Mouse (Mus musculus) cerebellum, postnatal 4 days (tissue): ENCODE measurements at regions not wholly inside any gene's neighbourhood (a gene's known extent, or its start where the extent isn't known, plus 50 kb on each side); places are given as distances from the start of the nearest gene placed in this dataset.

Experiments
- DNase-seq, 2 experiments: peaks; one replicate each; pipeline ENCODE4 v3.0.0; 2022; ENCODE audit warnings: low spot score in 2 of 2, mixed read lengths in 1 of 2

DNA sequence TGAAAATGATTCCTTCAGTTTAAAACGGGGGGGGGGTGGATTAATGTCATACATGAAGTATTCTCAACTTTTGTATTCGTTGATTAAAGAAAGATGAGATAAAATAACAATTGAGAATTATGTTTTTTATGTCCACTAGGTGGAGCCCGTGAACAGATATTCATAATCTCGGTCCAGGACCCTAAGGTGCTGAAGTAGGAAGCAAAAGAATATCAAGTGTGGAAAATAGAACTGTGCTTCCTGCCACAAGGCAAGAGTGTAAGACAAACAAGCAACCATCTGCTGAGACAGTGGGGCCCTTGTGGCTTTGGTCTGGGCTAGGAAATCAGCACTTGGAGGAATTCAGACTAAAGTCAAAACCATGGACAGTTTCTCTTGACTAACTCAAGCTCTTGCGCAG lies 50.9 kb upstream of the Kap start:
- peak in 1 of 2 experiments; percentile 1 for DNase-seq

DNA sequence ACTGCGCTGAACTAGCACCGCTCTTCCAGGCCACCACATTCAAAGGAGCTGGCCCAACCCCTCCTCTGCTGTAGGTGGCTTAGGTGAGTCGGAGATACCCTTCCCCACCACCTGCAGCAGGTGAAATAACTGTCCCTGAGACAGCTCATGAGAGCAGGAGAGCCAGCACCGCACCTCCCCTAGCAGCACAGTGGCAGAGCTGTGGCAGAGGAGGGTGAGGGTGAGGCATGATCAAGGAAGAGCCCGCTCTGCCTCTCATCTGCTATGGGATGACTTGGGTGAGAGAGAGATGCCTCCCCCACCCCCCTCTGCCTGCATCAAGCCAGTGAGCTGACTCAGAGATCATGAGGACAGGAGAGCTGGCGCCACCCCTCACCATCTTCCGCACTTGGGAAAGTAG lies 81.1 kb upstream of the Kap start:
- no peak for DNase-seq

DNA sequence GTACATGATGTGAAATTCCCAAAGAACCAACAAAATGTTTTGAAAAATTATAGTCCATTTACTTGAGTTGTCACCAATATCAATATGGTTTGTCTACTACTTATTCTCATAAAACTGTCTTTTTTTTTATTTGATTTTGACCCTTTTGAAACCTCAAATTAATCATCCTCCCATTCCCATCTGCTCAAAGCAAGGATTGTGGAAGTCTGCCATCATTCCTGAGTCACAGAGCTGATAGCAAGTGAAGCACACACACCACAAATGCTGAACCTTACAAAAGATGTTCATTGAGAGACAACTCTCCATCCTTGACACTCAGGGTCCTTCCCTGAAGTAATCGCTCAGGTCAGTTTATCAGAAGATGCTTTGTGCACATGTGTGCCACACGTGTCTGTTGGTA lies 82.1 kb upstream of the Kap start:
- DNase-seq: no peak

DNA sequence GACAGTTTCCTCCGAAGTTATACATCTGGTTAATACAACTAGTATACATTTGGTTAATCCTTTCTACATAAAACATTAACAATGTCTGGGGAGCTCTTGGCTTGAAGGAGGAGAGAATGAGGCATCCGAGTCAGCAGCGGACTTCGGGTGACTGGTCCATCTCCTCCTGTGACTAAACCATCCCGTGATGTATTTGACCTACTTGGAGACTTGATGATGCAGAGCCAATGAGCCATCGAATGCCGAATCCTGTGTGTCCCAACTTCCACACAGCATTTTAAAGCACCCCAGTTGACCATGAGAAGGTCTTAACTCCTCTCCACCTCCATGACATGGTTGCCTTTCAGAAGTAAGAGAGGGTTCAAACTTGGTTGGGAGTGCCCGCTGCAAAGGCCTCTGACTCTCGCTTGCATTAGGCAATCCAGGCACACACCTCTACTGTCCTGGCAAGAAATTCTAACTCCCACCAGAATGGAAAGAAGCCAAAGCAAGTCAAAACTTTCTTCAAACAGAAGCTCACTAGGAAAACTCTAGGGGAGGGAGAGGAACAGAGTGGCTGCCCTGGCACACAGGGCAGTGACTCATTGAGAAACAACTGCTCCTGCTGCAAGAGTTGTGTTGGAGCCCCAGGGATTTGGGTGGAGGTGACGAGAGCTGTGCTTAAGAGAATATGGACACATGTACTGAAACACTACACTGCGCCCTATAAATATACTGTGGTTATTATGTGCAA lies 75.4 kb upstream of the Etv6 start:
- no peak for DNase-seq

DNA sequence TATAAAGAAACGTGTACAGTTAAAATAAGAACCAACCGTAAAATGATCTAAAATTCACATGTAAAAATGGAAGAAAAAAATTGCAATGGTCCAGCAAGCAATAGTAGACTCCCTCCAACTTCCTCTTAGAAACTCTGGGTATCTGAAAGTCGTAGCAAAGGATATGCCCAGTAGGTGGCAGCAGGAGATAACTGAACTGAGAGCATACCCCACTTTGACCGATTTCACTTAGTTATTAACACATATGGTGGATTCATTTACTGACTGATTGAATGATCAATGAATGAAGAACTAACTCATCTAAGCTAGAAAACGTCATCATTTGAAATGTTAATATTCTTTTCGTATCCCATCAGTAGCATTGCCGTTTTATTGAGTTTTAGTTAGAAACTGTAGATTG lies 74.8 kb upstream of the Etv6 start:
- peak in 1 of 2 experiments; percentile 72 for DNase-seq

DNA sequence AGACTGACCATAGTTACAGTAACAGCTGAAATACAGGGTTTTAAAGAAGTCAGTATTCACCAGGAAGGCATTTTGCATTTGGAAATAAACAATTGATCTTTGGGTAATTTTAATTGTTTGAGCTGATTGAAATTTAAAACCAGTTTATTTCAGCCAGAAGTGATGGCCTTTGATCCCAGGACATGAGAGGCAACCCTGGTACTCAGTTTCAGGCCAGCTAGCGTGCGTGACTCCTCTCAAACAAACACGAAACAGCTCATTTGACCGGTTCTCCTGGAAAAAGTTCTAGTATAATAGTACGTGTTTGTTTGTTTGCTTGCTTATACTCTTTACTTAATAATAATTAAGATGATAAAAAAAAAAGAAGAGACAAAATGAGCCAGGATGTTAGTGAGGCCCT lies 72.9 kb upstream of the Etv6 start:
- DNase-seq: no peak

DNA sequence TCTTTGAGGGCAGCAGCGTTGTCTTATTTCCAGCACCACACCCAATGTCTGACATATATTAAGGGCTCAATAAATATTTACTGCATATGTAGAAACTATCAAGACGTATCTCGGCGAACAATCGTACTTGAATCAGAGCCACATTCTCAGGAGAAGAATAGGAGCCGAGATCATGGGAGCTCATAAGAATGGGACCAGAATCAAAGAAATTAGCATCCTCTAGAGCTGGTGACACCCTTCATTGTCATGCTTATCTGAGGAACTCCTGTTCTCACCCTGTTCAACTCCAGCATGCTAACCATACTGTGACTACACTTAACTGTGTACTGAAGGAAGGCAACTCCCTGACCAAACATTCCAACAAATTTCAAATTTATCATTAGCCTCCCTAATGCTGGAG lies 72.2 kb upstream of the Etv6 start:
- no peak for DNase-seq

DNA sequence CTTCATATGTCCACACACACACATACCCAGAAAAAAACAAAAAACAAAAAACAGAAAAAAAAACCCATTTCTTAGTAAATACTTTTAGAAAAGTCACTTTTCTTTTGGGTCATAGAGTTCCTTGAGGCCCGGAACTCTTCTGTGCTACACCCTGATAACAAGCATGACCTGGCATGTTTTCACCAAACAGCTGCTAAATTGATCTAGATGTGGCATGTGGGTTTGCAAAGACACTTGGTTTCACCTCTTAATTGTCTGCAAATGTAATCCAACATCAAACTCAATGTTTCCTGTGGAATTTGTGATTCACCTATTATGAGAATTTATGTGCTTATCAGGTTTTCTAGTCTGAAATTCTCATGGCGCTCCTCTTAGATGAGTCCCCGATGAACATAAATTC lies 68.2 kb upstream of the Etv6 start:
- DNase-seq: no peak

DNA sequence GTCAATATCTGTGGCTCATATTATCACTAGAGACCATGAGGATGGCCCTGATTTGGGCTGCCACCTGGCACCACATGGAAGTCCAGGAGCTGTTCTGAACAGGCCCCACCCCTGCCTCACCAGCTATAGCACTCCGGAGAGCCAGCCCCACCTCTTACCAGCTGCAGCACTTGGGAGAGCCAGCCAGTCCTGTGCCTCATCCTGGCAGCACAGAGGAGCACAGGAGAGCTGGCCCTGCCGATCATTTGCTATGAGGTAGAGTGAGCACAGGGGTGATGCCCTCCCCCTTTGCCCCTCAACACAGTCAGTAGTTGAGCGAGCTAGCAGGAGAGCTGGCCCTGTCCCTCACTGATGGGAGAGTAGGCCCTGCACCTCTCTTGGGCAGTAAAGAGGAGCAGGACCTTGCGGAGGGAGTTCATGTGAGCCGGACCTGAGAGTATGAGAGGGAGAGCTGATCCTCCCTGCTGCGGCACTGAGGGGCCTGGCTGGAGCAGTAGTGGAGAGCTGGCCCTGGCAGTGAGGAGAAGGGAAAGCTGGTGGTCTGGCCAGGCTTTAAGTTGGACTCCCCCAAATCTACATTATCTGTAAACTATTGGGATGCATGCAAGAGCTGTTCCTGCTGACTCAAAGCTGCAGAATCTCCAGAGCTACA lies 63.3 kb upstream of the Etv6 start:
- no peak for DNase-seq

DNA sequence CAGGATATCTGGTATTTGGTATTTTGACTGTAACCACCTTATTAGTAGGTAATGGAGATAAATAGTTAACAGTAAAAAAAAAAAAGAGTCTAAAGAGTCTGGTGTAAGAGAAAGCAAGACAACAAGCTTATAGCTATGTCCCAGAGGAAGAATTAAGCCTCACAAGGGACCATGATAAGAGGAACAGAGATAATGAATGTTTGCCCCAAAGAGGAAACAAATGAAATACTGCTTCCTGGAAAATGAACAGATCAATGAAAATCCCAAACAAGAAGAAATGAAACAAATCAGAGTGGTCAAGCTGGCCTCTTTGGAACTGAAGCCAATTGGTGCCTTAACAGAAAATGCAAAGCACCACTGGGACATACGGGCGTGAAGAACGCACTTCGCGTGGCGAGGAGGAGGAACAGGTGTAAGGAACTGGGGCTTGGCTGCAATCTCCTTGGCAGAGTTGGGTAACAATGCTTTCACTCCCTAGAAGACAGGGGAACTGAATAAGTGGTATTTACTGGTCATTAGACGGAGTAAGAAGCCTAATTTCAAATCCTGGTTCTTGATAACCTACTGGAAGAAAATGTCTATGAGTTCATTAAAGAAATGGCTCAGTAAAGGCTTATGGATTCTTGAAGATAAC lies 62.2 kb upstream of the Etv6 start:
- DNase-seq: no peak

DNA sequence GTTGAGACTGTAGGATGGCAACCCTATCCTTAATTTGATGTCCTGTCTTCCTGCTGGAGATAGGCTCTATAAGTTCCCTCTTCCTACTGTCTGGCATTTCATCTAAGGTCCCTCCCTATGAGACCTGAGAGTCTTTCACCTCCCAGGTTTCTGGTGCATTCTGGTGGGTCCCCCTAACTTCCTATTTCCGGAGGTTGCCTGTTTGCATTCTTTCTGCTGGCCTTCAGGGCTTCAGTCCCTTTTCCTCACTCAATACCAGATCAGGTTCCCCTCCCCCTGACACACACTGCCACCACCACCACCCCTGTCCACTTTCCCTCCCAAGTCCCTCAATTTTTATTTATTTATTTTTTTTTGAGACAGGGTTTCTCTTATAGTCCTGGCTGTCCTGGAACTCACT lies 59.5 kb upstream of the Etv6 start:
- DNase-seq: no peak

DNA sequence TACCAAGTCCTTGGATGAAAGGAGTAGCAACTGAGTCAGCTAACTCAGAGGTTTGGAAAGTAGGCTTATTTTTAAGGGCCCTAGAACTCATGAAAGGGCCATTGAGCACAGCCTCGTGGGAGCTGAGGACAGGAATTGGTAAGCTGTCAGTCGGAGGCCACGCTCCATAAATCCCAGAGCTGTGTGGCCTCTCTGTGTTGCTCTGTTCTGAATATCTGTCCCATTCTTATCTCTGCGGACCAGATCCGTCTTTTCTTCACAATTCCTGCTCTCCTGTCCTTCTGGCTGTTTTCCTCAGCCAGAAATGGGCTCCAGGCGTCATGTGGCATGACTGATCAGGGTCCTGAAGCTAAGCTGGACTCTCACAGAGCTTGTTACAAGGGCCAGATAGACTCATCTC lies 58.6 kb upstream of the Etv6 start:
- no peak for DNase-seq

DNA sequence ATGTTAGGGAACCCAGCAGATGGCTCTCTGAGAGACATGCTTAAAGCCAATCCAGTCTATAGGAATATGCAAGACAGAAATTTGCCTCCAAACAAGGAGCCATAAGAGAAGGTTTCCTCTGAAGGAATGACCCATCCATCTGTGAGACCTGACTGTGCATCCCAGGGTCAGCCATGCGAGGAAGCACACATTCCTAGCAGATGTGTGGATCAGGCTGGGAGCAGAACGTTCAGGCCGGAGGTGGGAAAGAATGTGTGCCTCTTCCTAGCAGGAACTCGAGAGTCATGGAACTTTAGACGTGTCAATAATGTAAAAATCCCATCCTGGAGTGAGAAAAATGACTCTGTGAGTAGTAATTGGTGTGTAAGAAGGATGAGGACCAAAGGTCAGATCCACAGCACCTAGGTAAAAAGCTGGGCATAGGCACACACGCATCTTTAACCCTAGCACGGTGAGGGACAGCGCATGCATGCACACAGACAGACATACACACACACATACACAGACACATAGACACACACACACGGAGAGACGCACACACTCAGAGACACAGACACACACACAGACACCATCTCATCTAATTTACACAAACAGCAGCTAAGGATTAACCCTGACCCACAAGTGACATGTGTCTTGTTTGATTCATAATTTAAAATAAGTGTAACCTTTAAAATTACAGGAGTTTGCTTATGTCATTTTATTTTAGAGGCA lies 51.5 kb upstream of the Etv6 start:
- DNase-seq: no peak

DNA sequence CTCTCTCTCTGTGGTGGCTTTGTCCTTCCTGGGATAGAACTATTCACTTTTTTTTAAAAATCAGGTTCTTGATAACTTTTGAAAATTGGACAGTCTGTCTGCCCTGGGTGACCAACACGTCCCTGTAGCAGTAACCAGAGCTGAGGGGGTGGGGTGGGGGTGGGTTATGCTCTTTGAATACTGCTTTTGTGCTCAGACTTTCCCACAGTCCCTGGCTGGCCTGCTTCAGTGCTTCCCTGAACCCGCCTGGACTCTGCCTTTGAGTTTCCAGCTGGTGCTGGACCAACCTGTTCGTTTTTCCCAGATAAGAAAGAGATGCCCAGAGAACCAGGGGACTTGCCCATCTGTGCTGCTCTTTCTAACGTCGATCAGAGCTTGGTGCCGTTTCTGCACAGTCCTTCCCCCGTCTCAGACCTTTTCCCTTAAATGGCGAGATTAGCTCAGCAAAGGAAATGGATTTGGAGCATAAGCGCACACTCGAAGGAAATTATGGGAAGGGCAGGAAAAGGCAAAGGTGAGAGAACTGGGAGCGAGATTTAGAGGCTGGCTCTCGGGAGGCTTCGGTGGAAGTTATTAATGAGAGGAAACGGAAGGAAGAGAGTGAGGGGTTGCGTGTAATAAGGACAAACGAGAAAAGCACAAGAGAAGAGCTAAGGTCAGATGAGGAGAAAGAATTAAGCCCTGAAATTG lies 50.7 kb upstream of the Etv6 start:
- no peak for DNase-seq
